Mouse (Mus musculus) ES-E14 (cell line): ENCODE results near the gene Acvrl1. TPM values are rescaled to one million over a fixed set of nuclear protein-coding genes. Genes with fewer than 3 reads are reported as not detected.
A peak's percentile ranks its signal among the peaks of the same experiment; 100 is the strongest.

Experiments used
- DNase-seq: peaks from one replicate; pipeline ENCODE4 v3.0.0-alpha.2; 2013; ENCODE audit warnings: low read depth, low spot score
- H3K27ac ChIP-seq: 2 replicates; pipeline ENCODE4 v1.5.1; 2012; ENCODE audit warnings: low read depth, mild to moderate bottlenecking, low read length, moderate library complexity, mixed read lengths; ENCODE audit not compliant: poor library complexity, insufficient read depth, severe bottlenecking
- H3K36me3 ChIP-seq: 2 replicates; pipeline ENCODE4 v1.6.1; 2012; ENCODE audit warnings: mild to moderate bottlenecking, low read length, moderate library complexity, mixed read lengths; ENCODE audit not compliant: control insufficient read depth, poor library complexity, insufficient read depth, severe bottlenecking
- H3K4me1 ChIP-seq, 2 experiments: fragments of 150-350 bp in 1 of 2; sonication (generic) in 1 of 2; 2 replicates each; pipeline ENCODE4 v1.6.1; 2012; ENCODE audit warnings: low read length in 2 of 2, mild to moderate bottlenecking in 1 of 2, mixed read lengths in 1 of 2; ENCODE audit not compliant: control insufficient read depth in 2 of 2, insufficient read depth in 2 of 2, poor library complexity in 1 of 2
- H3K4me3 ChIP-seq, 2 experiments: fragments of 150-350 bp in 1 of 2; sonication (generic) in 1 of 2; 2 replicates each; pipeline ENCODE4 v1.5.1; 2012; ENCODE audit warnings: low read length in 2 of 2, low read depth in 1 of 2, mild to moderate bottlenecking in 1 of 2, mixed read lengths in 1 of 2; ENCODE audit not compliant: insufficient read depth in 1 of 2, poor library complexity in 1 of 2, severe bottlenecking in 1 of 2
- H3K9ac ChIP-seq: 2 replicates; pipeline ENCODE4 v1.6.1; 2012; ENCODE audit warnings: low read depth, mild to moderate bottlenecking, low read length, mixed read lengths; ENCODE audit not compliant: poor library complexity, insufficient read depth, severe bottlenecking
- H3K9me3 ChIP-seq: fragments of 150-350 bp; sonication (generic); 2 replicates; pipeline ENCODE4 v1.6.1; 2012; ENCODE audit warnings: low read depth, mild to moderate bottlenecking, low read length; ENCODE audit not compliant: control insufficient read depth, insufficient read depth
- CHD2 ChIP-seq: IDR thresholded peaks from 2 replicates; pipeline ENCODE4 v1.6.1; 2014; ENCODE audit warnings: mild to moderate bottlenecking, low read depth, low read length, inconsistent platforms
- HCFC1 ChIP-seq: IDR thresholded peaks from 2 replicates; pipeline ENCODE4 v1.6.1; 2012; ENCODE audit warnings: low read length, inconsistent platforms, borderline replicate concordance; ENCODE audit not compliant: insufficient read depth
- MAFK ChIP-seq: IDR thresholded peaks from 2 replicates; pipeline ENCODE4 v1.6.1; 2014; ENCODE audit warnings: mild to moderate bottlenecking, low read depth, low read length, inconsistent platforms; ENCODE audit not compliant: insufficient read depth
- ZC3H11A ChIP-seq: IDR thresholded peaks from 2 replicates; pipeline ENCODE4 v1.6.1; 2012; ENCODE audit warnings: low read depth, mild to moderate bottlenecking, inconsistent platforms, low read length, borderline replicate concordance
- ZNF384 ChIP-seq: IDR thresholded peaks from 2 replicates; pipeline ENCODE4 v1.6.1; 2012; ENCODE audit warnings: low read depth, low read length, inconsistent platforms
- in situ Hi-C, 2 experiments: fragments of 600-800 bp; cut with MboI; formaldehyde crosslinking; loops; one replicate each; pipeline ENCODE4 v1.15.1; 2025; ENCODE audit warnings: low sequenced_read_pairs in 2 of 2, inconsistent platforms in 1 of 2; ENCODE audit not compliant: unreplicated experiment in 2 of 2
- total RNA-seq: library from RNA; depleted of rRNA; stranded (reverse); fragments of 300-350 nt; gene quantifications from 2 replicates; pipeline ENCODE4 v1.2.3, GENCODE M21; 2012

The Acvrl1 gene
- total RNA-seq, 1 experiment: 3.3 TPM

DNA sequence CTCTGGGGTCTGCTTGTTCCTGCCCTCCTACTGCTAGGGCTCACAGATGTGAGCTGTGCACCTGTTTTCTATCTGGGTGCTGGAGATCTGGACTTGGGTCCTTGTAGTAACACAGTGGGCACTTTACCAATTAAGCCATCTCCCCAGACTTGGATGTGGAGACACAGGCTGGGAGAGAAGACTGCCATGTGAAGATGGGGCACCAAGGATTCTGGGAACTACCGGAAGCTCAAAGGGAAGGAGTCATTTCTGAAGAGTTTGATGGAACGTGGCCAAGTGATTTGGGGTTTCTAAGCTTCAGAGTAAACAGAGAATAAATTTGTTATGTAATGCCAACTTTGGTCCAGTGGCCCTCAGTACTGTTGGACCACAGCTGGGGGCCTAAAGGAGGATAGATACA is 43.7 kb downstream of the Acvrl1 start:
- in situ Hi-C loops: no loop called here

DNA sequence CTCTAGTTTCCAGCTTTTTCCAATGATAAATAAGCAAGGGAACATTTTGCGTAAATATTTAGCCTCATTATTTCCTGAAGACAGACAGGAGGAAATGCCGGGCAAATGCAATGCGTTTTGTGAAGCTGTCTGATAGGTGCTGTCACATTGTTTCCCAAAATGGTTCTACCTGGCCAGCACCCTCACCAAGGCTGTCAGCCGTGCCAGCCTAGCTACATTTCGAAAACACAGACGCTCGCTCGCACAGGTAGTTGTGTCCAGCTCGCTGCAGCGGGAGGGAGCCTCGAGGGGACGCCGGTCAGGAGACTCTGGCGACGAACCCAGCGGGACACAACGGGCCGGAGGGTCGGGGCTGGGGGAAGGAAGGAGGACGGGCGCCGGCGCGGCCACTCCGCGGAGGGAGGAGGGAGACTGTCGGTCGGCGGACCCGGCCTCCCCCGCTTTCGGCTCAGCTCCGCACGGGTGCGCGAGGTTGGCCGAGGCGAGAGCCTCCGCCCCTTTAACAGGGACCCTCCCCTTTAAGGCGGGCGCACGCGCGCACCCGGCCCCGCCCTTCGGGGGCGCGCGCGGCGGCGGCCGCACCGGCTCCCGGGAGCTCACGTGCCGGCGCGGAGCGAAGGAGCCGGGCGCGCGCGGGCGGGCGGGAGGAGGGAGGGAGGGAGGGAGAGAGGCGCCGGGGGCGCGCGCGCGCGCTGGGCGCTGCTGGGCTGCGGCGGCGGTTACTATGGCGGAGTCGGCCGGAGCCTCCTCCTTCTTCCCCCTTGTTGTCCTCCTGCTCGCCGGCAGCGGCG is 45.3 kb downstream of the Acvrl1 start, which contains the start of gene Acvr1b:
Gene Acvr1b (plus strand): TSS at position 647 of the 791 bp plus-strand sequence.
- in situ Hi-C loops: no loop called here
- Histone ChIP-seq H3K4me1 (peaks cover 4 to 15% of the 10 kb centered on the region in 2 experiments; a peak in 3 of 4 replicates), H3K4me3 (peak within 1 kb of the TSS; percentile 81 to 91), H3K9ac (peak within 1 kb of the TSS; percentile 79), H3K36me3 (no peaks in the 10 kb centered on the region), H3K27ac (no peak within 1 kb of the TSS), H3K9me3 (no peaks in the 10 kb centered on the region)
- TF ChIP-seq ZNF384: no peak
- TF ChIP-seq ZC3H11A: no peak
- TF ChIP-seq HCFC1: no peak
- TF ChIP-seq CHD2: no peak
- no peak for TF ChIP-seq MAFK
- DNase-seq: peak; percentile 69

More for the DNA sequence above, 43.7 kb downstream of the Acvrl1 start:
- Histone ChIP-seq H3K27ac (no peak overlapping the region), H3K9me3 (no peaks in the 10 kb centered on the region), H3K4me1 (peaks cover 4 to 9% of the 10 kb centered on the region in 2 experiments; a peak in 3 of 4 replicates), H3K4me3 (no peak overlapping the region), H3K9ac (no peak overlapping the region), H3K36me3 (no peaks in the 10 kb centered on the region)
- TF ChIP-seq ZNF384 (no peak), HCFC1 (no peak), ZC3H11A (no peak), MAFK (no peak), CHD2 (no peak)
- DNase-seq: no peak

DNA sequence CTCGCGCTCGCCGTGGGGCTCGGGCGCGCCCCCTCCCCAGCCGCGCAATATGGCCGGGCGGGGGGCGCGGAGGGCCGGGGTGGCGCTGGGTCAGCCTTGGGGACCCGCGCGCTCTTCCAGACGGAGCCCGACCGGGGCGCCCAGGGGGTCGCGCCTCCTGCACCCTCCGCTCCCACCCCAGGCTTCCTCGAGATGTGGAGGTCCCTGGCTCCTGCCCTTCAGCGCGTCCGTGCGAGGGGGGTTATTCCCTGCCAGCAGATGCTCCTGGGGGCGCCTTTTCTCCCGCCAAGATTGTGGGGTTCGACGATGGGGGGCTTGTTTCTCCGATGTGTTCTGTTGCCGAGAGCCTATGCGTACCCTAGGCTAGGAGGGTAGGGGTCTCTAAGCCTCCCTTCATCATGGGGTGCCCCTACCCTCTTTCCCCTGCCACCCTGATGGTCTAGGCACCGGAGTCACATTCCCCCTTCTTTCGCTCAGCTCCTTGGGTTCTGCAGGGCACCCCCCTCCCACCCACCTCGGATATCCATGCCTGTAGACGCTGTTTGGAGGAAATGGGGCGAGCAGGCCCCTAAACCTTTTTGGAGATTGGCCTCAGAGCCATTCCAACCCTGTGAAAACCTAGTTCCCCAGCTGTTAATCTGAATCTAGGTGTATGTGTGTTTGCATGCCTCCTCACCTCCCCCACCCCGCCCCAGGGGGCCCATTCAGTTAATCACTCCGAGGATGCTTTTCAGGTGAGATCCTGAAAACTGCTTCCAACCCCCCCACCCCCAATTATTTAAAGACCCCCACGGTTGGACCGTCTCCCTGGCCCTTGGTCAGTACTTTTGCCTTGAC is 46.2 kb downstream of the Acvrl1 start:
- in situ Hi-C loops: no loop called here
- Histone ChIP-seq H3K9me3 (no peaks in the 10 kb centered on the region), H3K4me1 (peaks cover 9 to 17% of the 10 kb centered on the region in 2 experiments; a peak in 3 of 4 replicates), H3K9ac (peak overlapping the region; percentile 77), H3K36me3 (no peaks in the 10 kb centered on the region), H3K4me3 (peak overlapping the region; percentile 81 to 91), H3K27ac (no peak overlapping the region)
- TF ChIP-seq MAFK (no peak), ZNF384 (no peak), CHD2 (no peak), ZC3H11A (no peak), HCFC1 (no peak)
- no peak for DNase-seq

DNA sequence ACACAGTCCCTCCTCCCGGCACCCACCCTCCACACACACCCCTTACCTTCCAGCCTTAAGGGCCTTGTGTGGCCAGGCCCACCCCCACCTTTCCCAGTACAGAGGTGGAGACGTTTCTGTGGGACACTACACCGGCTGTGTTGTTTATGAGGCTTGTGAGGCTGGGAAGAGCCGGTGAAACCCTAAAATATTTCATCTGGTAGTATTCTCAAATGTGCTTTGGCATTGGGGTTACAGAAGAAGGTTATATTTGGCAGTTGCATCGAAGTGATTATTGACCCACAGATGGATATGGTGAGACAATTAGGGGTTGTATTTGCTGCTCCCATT is 46.8 kb downstream of the Acvrl1 start:
- no peaks in the 10 kb centered on the region for H3K36me3 ChIP-seq

More for the DNA sequence above, 46.8 kb downstream of the Acvrl1 start:
- H3K27ac ChIP-seq: no peak overlapping the region
- no peaks in the 10 kb centered on the region for H3K9me3 ChIP-seq
- H3K9ac ChIP-seq: no peak overlapping the region
- in situ Hi-C loops: no loop called here
- peaks cover 9 to 22% of the 10 kb centered on the region in 2 experiments; a peak in 3 of 4 replicates for H3K4me1 ChIP-seq
- DNase-seq: no peak
- peak overlapping the region; percentile 81 to 91; a peak in 3 of 4 replicates for H3K4me3 ChIP-seq
- TF ChIP-seq CHD2 (no peak), ZC3H11A (no peak), MAFK (no peak), HCFC1 (no peak), ZNF384 (no peak)
